Mouse (Mus musculus) kidney, embryonic 16.5 days (tissue): ENCODE data around the gene Atf5. TPM values are rescaled to one million over a fixed set of nuclear protein-coding genes. Genes with fewer than 3 reads are reported as not detected.
A peak's percentile ranks its signal among the peaks of the same experiment; 100 is the strongest.

Experiments
- ATAC-seq: fragments of 200-750 bp; cut with Nextera tagmentation; 2 replicates; pipeline ENCODE4 v1.8.0; 2017; ENCODE audit warnings: moderate TSS enrichment; ENCODE audit not compliant: low FRiP score, low TSS enrichment
- H3K27ac ChIP-seq: fragments of 300-500 bp; sonication (generic); 2 replicates; pipeline ENCODE4 v1.5.1; 2014; ENCODE audit warnings: low read length
- H3K27me3 ChIP-seq: fragments of 300-500 bp; sonication (generic); 2 replicates; pipeline ENCODE4 v1.6.1; 2014; ENCODE audit warnings: low read length, control low read depth, mixed read lengths; ENCODE audit not compliant: insufficient read depth
- H3K36me3 ChIP-seq: fragments of 300-500 bp; sonication (generic); 2 replicates; pipeline ENCODE4 v1.6.1; 2014; ENCODE audit warnings: low read length, control low read depth, mixed read lengths; ENCODE audit not compliant: insufficient read depth
- H3K4me1 ChIP-seq: fragments of 300-500 bp; sonication (generic); 2 replicates; pipeline ENCODE4 v1.6.1; 2014; ENCODE audit warnings: low read length, control low read depth, mixed read lengths; ENCODE audit not compliant: insufficient read depth
- H3K4me2 ChIP-seq: fragments of 300-500 bp; sonication (generic); replicated peaks from 2 replicates; pipeline ENCODE4 v1.6.1; 2014; ENCODE audit warnings: low read depth, low read length
- H3K4me3 ChIP-seq: fragments of 300-500 bp; sonication (generic); 2 replicates; pipeline ENCODE4 v1.5.1; 2014; ENCODE audit warnings: mild to moderate bottlenecking, low read length
- H3K9ac ChIP-seq: fragments of 300-500 bp; sonication (generic); replicated peaks from 2 replicates; pipeline ENCODE4 v1.6.1; 2014; ENCODE audit warnings: low read length
- H3K9me3 ChIP-seq: fragments of 300-500 bp; sonication (generic); 2 replicates; pipeline ENCODE4 v1.6.1; 2016; ENCODE audit warnings: low read length, control low read depth
- WGBS: fragments of 180-500 bp; shearing (Covaris S2); extraction: QIAGEN DNeasy Blood & Tissue Kit; methylation state at CpG from one replicate; pipeline ENCODE4 v1.1.7; 2014; 5-methylcytosine and 5-hydroxymethylcytosine counted together
- polyA plus RNA-seq: library from polyadenylated mRNA; unstranded; fragments of >200 nt; fragmentation: Nextera tagmentation; extraction: Ambion mirVana; gene quantifications from 2 replicates; pipeline ENCODE4 v1.2.1, GENCODE M21; 2015

The Atf5 gene
- polyA plus RNA-seq, 1 experiment from 2014 or later: 3.5 TPM

GRCm38 (mm10) chr7:44823409-44823808 lies 7.0 kb upstream of the Atf5 start:
- Histone ChIP-seq H3K4me2 (no peak overlapping the region), H3K27me3 (no peaks in the 10 kb centered on the region), H3K4me1 (peaks cover 23% of the 10 kb centered on the region), H3K4me3 (no peak overlapping the region), H3K9ac (no peak overlapping the region), H3K36me3 (0 out of 2 replicates have a peak, but pooled peaks cover 2% of the 10 kb centered on the region), H3K27ac (no peak overlapping the region), H3K9me3 (no peaks in the 10 kb centered on the region)
- ATAC-seq: no peak
- 48% methylated on average over 7 of the region's 7 CpGs for WGBS

GRCm38 (mm10) chr7:44821666-44822448 lies 5.4 kb upstream of the Atf5 start:
- Histone ChIP-seq H3K4me3 (no peak overlapping the region), H3K9me3 (no peaks in the 10 kb centered on the region), H3K4me1 (peaks cover 36% of the 10 kb centered on the region), H3K27ac (no peak overlapping the region), H3K36me3 (no peaks in the 10 kb centered on the region), H3K4me2 (no peak overlapping the region), H3K27me3 (no peaks in the 10 kb centered on the region), H3K9ac (no peak overlapping the region)
- WGBS: 82% methylated on average over 7 of the region's 7 CpGs
- no peak for ATAC-seq

DNA sequence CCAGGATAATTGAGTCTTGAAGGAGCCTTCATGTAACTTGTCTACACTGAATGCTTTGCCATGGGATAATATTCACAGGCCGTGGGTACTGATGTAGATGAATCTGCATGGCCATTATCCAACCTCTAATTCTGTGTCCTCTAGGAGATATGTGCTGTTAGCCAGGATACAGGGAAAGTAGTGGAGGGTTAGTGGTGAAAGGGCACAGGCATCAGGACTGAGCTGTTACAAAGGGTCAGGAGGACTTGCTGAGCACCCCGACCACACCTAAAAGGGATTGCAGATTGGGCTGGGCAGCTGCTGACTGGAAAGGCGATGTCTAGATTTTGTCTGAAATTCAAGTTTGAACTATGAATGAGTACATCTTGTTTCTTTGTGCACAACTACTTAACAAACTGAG lies 4.1 kb upstream of the Atf5 start:
- H3K4me2 ChIP-seq: no peak overlapping the region

DNA sequence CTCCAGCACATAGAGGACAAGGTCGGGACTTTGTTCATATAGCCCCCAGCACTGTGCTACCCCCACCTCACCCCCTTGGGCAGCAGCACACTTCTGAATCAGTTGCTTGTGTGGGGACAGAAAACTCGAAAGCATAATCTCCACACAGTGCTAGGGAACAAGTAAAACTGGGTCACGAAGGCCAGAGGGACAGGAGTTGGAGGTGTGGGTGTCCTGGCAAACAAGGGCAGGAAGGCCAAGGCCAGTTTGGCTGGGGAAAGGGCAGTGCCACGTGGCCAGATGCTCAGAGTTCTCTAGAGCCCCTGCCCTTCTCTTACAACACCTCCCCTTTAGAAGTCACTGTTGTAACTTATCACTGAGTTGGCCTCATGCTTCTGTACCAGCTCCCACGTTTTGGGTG lies 3.4 kb upstream of the Atf5 start:
- Histone ChIP-seq H3K27me3 (no peaks in the 10 kb centered on the region), H3K9ac (no peak overlapping the region; the same call in 1 of the 2 replicates), H3K4me1 (peaks cover 34% of the 10 kb centered on the region), H3K36me3 (no peaks in the 10 kb centered on the region), H3K27ac (no peak overlapping the region), H3K9me3 (no peaks in the 10 kb centered on the region), H3K4me2 (no peak overlapping the region), H3K4me3 (no peak overlapping the region)
- 56% methylated on average over 5 of the region's 5 CpGs for WGBS
- ATAC-seq: no peak

More for the DNA sequence above, 4.1 kb upstream of the Atf5 start:
- H3K27ac ChIP-seq: no peak overlapping the region
- no peaks in the 10 kb centered on the region for H3K36me3 ChIP-seq
- WGBS: 79% methylated on average over 3 of the region's 3 CpGs
- no peak for ATAC-seq
- no peaks in the 10 kb centered on the region for H3K27me3 ChIP-seq
- H3K9ac ChIP-seq: no peak overlapping the region; the same call in 1 of the 2 replicates
- no peaks in the 10 kb centered on the region for H3K9me3 ChIP-seq
- no peak overlapping the region for H3K4me3 ChIP-seq
- H3K4me1 ChIP-seq: peaks cover 31% of the 10 kb centered on the region

- no peaks in the 10 kb centered on the region for H3K27me3 ChIP-seq
- ATAC-seq: no peak
- H3K9me3 ChIP-seq: no peaks in the 10 kb centered on the region
- peak overlapping the region; percentile 62 for H3K4me2 ChIP-seq
- peak overlapping the region; percentile 63; the same call in 1 of the 2 replicates for H3K4me3 ChIP-seq
- H3K9ac ChIP-seq: peak overlapping the region; percentile 48; the same call in 1 of the 2 replicates
- H3K4me1 ChIP-seq: peaks cover 36% of the 10 kb centered on the region
- H3K27ac ChIP-seq: no peak overlapping the region; the same call in 1 of the 2 replicates
- WGBS: 91% methylated on average over 2 of the region's 2 CpGs
- no peaks in the 10 kb centered on the region for H3K36me3 ChIP-seq
Measured at GRCm38 (mm10) chr7:44819391-44819790, 2.9 kb upstream of the Atf5 start.

GRCm38 (mm10) chr7:44818751-44819235 lies 2.3 kb upstream of the Atf5 start:
- 35% methylated on average over 6 of the region's 6 CpGs for WGBS
- H3K27me3 ChIP-seq: no peaks in the 10 kb centered on the region
- H3K4me2 ChIP-seq: peak overlapping the region; percentile 62
- no peaks in the 10 kb centered on the region for H3K9me3 ChIP-seq
- no peak overlapping the region for H3K27ac ChIP-seq
- peaks cover 36% of the 10 kb centered on the region for H3K4me1 ChIP-seq
- H3K9ac ChIP-seq: peak overlapping the region; percentile 48
- peaks cover 6% of the 10 kb centered on the region for H3K36me3 ChIP-seq
- ATAC-seq: no peak
- peak overlapping the region; percentile 63 for H3K4me3 ChIP-seq

DNA sequence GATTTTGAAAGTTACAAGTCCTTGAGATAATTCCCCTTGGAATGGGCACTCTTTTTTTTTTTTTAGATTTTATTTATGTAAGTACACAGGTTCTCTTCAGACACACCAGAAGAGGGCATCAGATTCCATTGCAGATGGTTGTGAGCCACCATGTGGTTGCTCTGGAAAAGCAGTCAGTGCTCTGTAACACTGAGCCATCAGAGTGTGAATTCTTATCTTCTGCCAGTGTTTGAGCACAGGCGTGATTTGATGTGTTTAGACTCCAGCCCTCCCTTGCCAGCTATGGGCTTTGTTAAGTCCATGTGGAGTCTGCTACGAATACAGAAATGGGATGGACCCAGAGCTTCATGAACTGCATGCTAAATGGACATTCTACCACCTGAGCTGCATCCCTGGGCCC lies 1.7 kb upstream of the Atf5 start:
- peak overlapping the region; percentile 63 for H3K4me3 ChIP-seq
- 46% methylated on average over 2 of the region's 2 CpGs for WGBS
- peaks cover 36% of the 10 kb centered on the region for H3K4me1 ChIP-seq
- peaks cover 8% of the 10 kb centered on the region for H3K36me3 ChIP-seq
- peak overlapping the region; percentile 95; the same call in 1 of the 2 replicates for H3K9ac ChIP-seq
- no peaks in the 10 kb centered on the region for H3K9me3 ChIP-seq
- H3K27me3 ChIP-seq: no peaks in the 10 kb centered on the region
- peak overlapping the region; percentile 62 for H3K4me2 ChIP-seq
- no peak overlapping the region for H3K27ac ChIP-seq
- no peak for ATAC-seq

- H3K27me3 ChIP-seq: no peaks in the 10 kb centered on the region
- H3K4me1 ChIP-seq: peaks cover 36% of the 10 kb centered on the region
- no peak overlapping the region for H3K27ac ChIP-seq
- no peak for ATAC-seq
- peaks cover 8% of the 10 kb centered on the region for H3K36me3 ChIP-seq
- H3K9ac ChIP-seq: peak overlapping the region; percentile 95
- WGBS: 21% methylated on average over 3 of the region's 3 CpGs
- peak overlapping the region; percentile 62 for H3K4me2 ChIP-seq
- peak overlapping the region; percentile 63 for H3K4me3 ChIP-seq
- no peaks in the 10 kb centered on the region for H3K9me3 ChIP-seq
Measured at GRCm38 (mm10) chr7:44817441-44817840, 983 bp upstream of the Atf5 start.

- Histone ChIP-seq H3K4me3 (peak within 1 kb of the TSS; percentile 63), H3K9ac (peak within 1 kb of the TSS; percentile 95), H3K36me3 (peaks cover 12% of the 10 kb centered on the region), H3K4me1 (peaks cover 36% of the 10 kb centered on the region), H3K27me3 (no peaks in the 10 kb centered on the region), H3K4me2 (peak within 1 kb of the TSS; percentile 62), H3K27ac (peak within 1 kb of the TSS; percentile 97), H3K9me3 (no peaks in the 10 kb centered on the region)
- under 1% methylated on average over 59 of the region's 62 CpGs for WGBS
- peak; percentile 96 for ATAC-seq
Measured at GRCm38 (mm10) chr7:44815721-44816469, 563 bp downstream of the Atf5 start, which contains the start of the genes Nup62 and Il4i1. Gene Nup62 (plus strand): TSS chr7:44816088. Gene Il4i1 (plus strand): TSS chr7:44816387.
